Mouse (Mus musculus): Measurements from ENCODE around the gene Rbfox1. TPM values are rescaled to one million over a fixed set of nuclear protein-coding genes. Genes with fewer than 3 reads are reported as not detected.

Gene Rbfox1
- total RNA-seq, 2 experiments from 2014 or later = not detected

- ATAC-seq (ENCODE audit: poor library complexity, severe bottlenecking) = no peak
Measured at GRCm38 (mm10) chr16:6900006-6900405, 1014.9 kb downstream of the Rbfox1 start.

GRCm38 (mm10) chr16:6904984-6905383, 1019.8 kb downstream of the Rbfox1 start:
- no peak for ATAC-seq (ENCODE audit: poor library complexity, severe bottlenecking)

GRCm38 (mm10) chr16:6906001-6906400, 1020.8 kb downstream of the Rbfox1 start:
- no peak for ATAC-seq (ENCODE audit: poor library complexity, severe bottlenecking)

GRCm38 (mm10) chr16:6907550-6907949, 1022.4 kb downstream of the Rbfox1 start:
- ATAC-seq (ENCODE audit: poor library complexity, severe bottlenecking) = no peak

GRCm38 (mm10) chr16:6914531-6914930, 1029.4 kb downstream of the Rbfox1 start:
- no peak for ATAC-seq (ENCODE audit: poor library complexity, severe bottlenecking)

GRCm38 (mm10) chr16:6918641-6919040, 1033.5 kb downstream of the Rbfox1 start:
- ATAC-seq (ENCODE audit: poor library complexity, severe bottlenecking) = no peak

GRCm38 (mm10) chr16:6919681-6920080, 1034.5 kb downstream of the Rbfox1 start:
- ATAC-seq (ENCODE audit: poor library complexity, severe bottlenecking) = no peak

- no peak for ATAC-seq (ENCODE audit: poor library complexity, severe bottlenecking)
Measured at GRCm38 (mm10) chr16:6927661-6928060, 1042.5 kb downstream of the Rbfox1 start.

- no peak for ATAC-seq (ENCODE audit: poor library complexity, severe bottlenecking)
Measured at GRCm38 (mm10) chr16:6930795-6931194, 1045.6 kb downstream of the Rbfox1 start.

- no peak for ATAC-seq (ENCODE audit: poor library complexity, severe bottlenecking)
Measured at GRCm38 (mm10) chr16:6946151-6946550, 1061.0 kb downstream of the Rbfox1 start.

- no peak for ATAC-seq (ENCODE audit: poor library complexity, severe bottlenecking)
Measured at GRCm38 (mm10) chr16:6949666-6950065, 1064.5 kb downstream of the Rbfox1 start.

GRCm38 (mm10) chr16:6955102-6955675, 1070.0 kb downstream of the Rbfox1 start:
- no peak for ATAC-seq (ENCODE audit: poor library complexity, severe bottlenecking)

- no peak for ATAC-seq (ENCODE audit: poor library complexity, severe bottlenecking)
Measured at GRCm38 (mm10) chr16:6961931-6962379, 1076.8 kb downstream of the Rbfox1 start.

GRCm38 (mm10) chr16:6962508-6962907, 1077.4 kb downstream of the Rbfox1 start:
- ATAC-seq (ENCODE audit: poor library complexity, severe bottlenecking) = no peak

- ATAC-seq (ENCODE audit: poor library complexity, severe bottlenecking) = no peak
Measured at GRCm38 (mm10) chr16:6963533-6963932, 1078.4 kb downstream of the Rbfox1 start.

- ATAC-seq (ENCODE audit: poor library complexity, severe bottlenecking) = no peak
Measured at GRCm38 (mm10) chr16:6964720-6965583, 1079.8 kb downstream of the Rbfox1 start.

GRCm38 (mm10) chr16:6969986-6970385, 1084.8 kb downstream of the Rbfox1 start:
- no peak for ATAC-seq (ENCODE audit: poor library complexity, severe bottlenecking)

- ATAC-seq (ENCODE audit: poor library complexity, severe bottlenecking) = no peak
Measured at GRCm38 (mm10) chr16:6976341-6976740, 1091.2 kb downstream of the Rbfox1 start.

- ATAC-seq (ENCODE audit: poor library complexity, severe bottlenecking) = no peak
Measured at GRCm38 (mm10) chr16:6983947-6984346, 1098.8 kb downstream of the Rbfox1 start.

- ATAC-seq (ENCODE audit: poor library complexity, severe bottlenecking) = no peak
Measured at GRCm38 (mm10) chr16:6986031-6986430, 1100.9 kb downstream of the Rbfox1 start.

GRCm38 (mm10) chr16:6986494-6986893, 1101.3 kb downstream of the Rbfox1 start:
- no peak for ATAC-seq (ENCODE audit: poor library complexity, severe bottlenecking)

GRCm38 (mm10) chr16:6992251-6992650, 1107.1 kb downstream of the Rbfox1 start:
- no peak for ATAC-seq (ENCODE audit: poor library complexity, severe bottlenecking)

Data from megakaryocyte, adult 5-6 weeks (primary cell).